Mouse (Mus musculus) bone marrow, adult 2 months (tissue): ENCODE measurements around the gene Prkd3.

Experiments used
- CTCF ChIP-seq: fragments of 200-500 bp; IDR thresholded peaks from 2 replicates; pipeline ENCODE4 v1.5.1; 2011; ENCODE audit warnings: low read length, control low read depth; ENCODE audit not compliant: control insufficient read depth, insufficient read depth
- POLR2A ChIP-seq: fragments of 200-500 bp; IDR thresholded peaks from 2 replicates; pipeline ENCODE4 v1.6.1; 2011; ENCODE audit warnings: low read depth, mild to moderate bottlenecking, control low read depth, low read length, borderline replicate concordance; ENCODE audit not compliant: control insufficient read depth

- TF ChIP-seq POLR2A, result no peak
- no peak for TF ChIP-seq CTCF
Measured at GRCm38 (mm10) chr17:78994382-78994781, 26.2 kb downstream of the Prkd3 start.
